Mouse (Mus musculus) lung, postnatal 36 days (tissue): Measurements from ENCODE around the gene Taf13.
"Not testable (repeated sequence)": the region's sequence is repeated elsewhere in the genome, so short reads cannot be mapped to it uniquely, and the experiment has no call there.

Experiments used
- DNase-seq: peaks from one replicate; pipeline ENCODE4 v3.0.0; 2022; ENCODE audit warnings: mixed read lengths

Taf13 gene

DNA sequence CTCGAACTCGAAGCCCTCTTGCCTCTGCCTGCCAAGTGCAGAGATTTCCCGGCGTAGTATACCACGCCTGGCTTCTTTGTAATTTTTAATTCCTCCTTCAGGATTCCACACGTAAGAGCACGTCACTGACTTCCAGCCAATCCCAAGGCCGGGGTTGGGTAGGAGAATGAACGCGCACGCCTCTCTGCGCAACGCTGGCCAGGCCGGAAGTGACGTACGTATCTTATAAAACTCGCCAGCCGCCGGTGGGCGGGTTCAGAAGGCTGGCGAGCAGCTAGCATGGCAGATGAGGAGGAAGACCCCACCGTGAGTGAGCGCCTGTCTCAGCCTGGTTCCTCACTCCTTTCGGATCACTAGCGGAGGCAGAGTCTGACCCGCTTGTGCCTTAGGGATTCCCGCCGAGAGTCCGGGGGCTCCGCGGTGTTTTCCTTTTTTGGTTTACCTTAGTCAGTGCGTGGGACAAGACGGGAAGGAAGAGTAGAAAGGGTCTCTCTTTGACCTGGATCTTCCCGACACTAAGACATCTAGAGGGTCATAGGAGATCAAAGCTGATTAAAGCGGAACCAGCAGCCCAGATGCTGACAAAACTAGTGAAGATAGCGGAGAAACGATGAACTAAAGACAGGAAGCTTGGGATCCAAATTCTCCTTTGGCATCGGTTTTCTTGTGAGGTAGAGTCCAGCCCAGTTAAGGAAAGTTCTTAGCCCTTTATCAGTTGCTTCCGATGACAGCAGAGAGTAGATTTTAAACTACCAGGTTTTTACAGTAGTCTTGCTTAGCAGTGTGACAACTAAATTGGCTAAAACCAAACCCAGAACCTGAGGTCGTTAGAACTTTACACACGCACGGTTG is at the start of gene Taf13:
Gene Taf13, plus strand, starts transcription at position 256 of the 852 bp plus-strand sequence.
- peak; percentile 98 for DNase-seq

DNA sequence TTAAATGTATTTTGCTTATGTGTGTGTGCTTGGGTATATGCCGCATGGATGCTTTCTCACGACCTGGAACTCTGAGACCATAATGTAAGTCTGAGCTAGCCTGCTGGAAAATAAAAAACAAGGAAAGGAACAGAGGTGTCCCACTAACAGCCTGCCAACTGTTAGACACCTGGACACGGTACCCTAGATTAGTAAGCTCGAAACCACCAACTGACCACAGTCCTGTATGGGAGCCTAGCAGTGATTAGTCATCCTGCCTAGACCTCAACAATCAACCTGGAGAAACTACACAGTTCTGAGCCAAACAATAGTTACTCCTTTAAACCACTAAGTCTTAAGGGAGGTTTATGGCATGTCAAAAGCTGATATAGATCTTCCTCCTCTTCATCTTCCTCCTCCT is 48.1 kb upstream of the Taf13 start:
- DNase-seq: no peak

DNA sequence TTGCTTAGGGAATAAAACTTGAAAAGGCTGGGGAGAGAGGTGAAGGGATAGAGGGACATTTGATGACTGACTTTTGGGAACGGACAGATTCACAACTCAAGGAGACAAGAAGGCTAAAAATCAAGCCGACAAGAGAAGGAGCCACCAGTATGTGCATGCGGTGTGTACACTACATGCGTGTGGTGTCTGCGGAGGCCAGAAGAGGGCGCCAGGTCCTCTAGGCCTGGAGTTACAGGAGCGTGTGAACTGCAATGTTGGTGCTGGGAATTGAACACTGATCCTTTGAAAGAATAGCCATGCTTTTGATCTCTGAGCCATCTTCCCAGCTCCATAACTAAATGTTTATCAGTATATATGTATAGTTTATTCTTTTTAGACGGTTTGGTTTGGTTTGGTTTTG is 43.0 kb upstream of the Taf13 start:
- no peak for DNase-seq

DNA sequence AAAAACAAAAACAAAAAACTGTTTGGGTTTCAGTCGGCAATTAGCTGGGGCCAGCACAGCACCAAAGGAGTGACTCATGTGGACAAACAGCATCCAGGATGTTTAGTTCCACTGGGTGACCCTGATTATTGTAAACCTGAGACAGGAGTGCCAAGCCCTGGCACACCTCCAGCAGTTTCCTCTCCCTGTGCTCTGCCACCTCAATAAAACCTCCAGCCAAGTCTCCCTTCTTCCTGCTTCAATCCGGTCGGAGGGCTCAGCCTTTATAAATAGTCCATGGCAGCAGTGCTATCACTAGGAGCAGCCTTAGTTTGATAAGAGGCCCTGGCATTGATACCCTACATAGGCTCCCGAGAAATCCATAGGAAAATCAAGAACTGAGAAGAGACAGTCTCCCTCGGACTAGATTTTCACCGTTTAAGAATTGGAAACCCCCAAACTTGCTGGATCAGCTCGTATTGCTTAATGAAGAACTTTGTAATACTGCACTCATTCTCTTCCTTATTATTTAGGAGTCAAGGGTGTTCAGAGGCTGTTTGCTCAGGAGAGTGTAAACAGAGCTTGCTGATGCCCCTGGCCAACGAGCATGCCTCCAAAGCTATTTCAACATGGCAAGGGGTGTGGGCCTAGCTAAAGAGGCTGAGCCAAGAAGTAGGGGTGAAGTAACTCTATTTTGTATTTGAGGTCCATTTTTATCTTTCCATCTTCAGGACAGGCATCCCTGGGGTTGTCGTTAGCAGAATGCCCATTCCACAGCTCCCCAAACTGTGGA is 38.2 kb upstream of the Taf13 start:
- DNase-seq: peak; percentile 75

DNA sequence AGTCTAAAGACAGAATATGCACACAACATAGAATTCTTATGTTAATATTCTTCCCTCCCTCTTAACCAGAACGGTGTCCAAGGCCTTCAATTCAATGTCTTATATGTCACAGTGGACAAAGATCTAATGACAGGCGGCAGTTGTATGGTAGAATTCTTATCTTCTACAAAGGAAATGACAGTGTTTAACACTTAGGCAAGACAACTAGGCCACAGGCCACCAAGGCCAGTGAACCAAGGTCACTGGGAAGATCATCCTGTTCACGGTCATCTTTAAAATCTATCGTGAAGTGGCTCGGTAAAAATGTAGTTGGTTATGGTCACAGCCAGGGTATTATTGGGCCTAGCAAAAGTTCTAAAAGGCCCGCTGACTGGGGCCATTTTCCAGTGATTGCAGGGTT is 37.5 kb upstream of the Taf13 start, which contains the start of gene 1700013F07Rik:
Gene 1700013F07Rik, plus strand, starts transcription at position 200 of the 400 bp plus-strand sequence.
- DNase-seq: no peak

DNA sequence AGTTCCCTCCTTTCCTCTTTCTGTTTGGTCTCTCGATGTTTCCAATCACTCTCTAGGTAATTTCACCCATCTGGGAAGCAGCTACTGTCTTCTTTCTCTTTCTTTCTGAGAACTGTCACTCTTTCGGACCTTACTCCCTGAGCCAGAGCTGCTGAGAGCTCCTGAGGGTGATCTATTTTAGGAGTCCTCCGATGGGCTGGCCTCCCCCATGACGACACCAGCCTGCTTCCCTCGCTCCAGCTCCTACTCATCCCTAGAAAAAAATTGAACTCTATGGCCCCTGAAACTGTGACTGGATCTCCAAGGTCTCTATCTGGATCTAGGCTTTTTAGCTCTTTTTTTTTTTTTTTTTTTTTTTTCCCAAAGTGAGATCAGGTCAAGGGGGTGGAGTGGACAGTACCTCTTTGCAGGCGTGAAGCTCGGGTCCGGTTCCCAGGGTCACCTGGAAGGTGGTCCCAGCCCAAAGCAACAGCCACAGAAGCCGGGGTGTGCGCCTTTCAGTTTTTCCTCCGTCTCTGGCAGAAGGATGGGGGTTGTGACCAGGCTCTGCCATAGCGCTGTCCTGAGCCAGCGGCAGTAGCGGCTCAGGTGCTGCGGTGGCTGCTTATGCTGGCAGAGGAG is 35.5 kb upstream of the Taf13 start:
- no peak for DNase-seq

DNA sequence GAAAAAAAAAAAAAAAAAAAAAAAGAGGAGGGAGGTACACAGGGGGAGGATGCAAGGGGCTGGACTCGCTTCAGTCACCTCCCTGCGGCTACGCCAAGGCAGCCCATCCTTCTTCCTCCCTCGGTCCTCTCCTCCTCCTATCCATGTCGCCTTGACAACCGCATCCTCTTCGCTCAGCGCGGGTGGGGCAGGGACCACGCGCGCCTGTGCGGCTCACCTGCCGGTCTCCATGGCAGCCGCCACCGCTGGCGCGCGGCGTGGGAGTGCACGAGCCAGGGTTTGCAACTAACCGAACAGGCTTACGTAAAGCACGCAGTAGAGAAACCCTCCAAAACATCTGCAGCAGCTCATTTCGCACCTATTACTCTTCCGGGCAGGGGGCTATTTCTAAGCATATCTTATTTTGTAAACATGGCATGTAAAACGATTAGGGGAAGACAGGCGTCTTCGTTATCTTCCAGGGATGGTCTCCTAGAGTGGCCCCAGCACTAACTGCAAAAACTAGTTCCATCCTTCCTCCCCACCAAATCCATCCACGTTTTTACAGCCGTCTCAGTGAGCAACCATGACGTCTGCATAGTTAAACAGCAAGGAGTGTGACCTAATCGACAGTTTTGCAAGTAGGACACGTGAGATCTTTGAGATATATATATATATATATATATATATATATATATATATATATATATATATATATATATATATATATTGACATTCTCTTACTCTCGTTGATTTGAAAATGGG is 34.8 kb upstream of the Taf13 start, which contains the start of gene 5330417C22Rik:
Gene 5330417C22Rik, minus strand, starts transcription at position 20 of the 744 bp plus-strand sequence.
- DNase-seq: peak; percentile 69

DNA sequence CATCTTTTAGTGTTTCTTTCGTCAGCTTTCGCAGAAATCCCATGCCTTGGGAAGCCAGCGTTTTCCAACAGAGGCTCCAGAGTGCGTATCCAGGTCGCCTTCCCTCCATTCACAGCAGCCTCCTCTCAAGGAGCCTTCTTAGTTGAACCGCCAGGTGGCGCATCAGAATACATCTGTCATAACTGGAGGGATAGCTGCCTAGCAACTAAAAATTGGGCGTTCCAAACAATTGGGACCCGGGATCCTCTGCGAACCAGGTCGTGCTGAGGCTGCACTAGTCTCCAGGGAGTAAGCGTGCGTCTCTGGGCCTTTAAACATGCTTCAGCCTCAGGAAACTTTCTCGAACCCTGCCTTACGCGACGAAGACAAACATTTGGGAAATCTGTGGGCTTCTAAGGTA is 34.2 kb upstream of the Taf13 start:
- peak; percentile 94 for DNase-seq

DNA sequence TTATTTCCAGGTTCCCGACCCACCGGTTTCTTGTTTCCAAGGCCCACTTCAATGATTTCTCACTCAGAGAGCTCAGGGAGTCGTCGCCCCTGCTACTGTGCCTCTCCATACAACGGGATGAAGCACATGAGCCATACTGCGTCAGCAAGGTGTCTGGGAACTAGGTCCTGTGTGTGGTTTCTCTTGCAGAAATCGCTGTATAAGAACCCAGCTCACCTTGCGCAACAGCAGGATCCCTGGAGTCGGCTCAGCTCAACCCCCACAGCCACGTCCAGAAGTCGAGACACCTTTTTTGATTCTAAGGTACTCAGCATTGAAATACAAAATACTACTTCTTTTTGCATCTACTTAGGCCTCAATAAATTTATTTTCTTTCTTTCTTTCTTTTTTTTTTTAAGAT is 29.2 kb upstream of the Taf13 start:
- DNase-seq: no peak

DNA sequence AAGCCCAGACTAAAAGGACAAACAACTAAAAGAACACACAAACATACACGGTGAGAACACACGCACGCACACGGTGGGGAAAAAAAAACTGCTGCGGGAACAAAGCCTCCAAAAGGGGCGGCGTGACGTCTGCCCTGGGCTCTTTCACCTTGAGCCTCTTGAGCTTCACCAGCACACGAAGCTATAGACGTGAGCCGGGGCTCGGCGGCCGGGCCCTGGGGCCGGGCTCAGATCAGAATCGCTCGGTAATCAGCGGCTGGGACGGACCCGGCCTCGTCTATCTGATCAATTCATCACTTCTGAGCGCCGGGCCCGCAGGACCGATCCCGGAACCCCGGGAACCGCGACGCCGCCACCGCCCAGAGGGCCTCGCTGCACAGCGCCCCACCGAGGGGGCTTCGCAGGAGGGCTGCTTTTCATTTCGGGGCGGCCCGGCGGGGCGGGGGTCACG is 17.4 kb upstream of the Taf13 start:
- peak; percentile 20 for DNase-seq

DNA sequence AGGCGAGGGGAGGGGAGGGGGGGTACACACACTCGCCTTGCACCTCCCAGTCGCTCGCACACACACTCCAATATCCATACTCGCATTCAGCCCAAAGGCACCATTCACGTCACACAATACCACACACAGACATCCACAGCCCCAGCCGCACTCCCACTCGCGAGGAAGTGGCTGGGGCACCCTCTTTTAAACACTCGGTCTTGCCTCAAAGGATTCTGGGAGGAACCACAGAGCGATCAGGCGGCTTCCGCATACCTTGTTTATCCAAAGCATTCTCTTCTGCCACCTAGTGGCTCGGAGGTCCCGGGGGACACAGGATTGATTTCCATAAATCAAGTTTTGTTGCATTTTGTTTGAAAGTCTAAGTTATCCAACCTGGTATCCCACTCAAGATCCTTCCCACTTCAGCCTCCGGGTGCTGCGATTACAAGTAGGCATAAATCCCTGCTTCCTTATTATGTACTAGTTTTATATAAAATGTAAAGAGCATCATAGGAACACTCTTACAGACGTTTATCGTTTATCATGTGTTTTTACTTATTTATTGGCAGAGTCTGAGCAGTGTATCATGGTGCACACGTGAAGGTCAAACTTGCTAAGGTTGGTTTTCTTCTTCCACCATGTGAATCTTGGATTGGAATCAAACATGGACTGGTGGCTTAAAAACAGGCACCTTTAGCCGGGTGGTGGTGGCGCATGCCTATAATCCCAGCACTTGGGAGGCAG is 16.7 kb upstream of the Taf13 start:
- peak; percentile 97 for DNase-seq

DNA sequence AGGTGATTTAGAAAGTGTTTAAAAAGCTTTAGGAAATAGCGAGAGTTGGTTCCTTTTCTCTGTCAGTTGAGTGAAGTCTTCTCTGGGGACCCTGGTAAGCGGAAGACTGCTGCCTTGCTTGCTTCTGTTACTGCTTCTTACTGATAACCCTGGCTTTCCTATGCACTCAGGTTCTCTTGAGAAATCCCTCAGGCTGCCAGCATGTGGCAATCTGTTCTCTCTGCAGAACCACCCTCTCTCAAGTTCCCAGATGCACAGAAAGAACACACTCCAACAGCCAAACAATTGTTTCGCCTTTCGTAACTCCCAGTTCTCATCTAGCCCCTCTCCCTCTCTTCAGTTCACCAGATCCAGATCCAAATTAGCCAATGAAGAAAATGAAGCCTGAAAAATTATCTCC is 13.6 kb upstream of the Taf13 start:
- no peak for DNase-seq

DNA sequence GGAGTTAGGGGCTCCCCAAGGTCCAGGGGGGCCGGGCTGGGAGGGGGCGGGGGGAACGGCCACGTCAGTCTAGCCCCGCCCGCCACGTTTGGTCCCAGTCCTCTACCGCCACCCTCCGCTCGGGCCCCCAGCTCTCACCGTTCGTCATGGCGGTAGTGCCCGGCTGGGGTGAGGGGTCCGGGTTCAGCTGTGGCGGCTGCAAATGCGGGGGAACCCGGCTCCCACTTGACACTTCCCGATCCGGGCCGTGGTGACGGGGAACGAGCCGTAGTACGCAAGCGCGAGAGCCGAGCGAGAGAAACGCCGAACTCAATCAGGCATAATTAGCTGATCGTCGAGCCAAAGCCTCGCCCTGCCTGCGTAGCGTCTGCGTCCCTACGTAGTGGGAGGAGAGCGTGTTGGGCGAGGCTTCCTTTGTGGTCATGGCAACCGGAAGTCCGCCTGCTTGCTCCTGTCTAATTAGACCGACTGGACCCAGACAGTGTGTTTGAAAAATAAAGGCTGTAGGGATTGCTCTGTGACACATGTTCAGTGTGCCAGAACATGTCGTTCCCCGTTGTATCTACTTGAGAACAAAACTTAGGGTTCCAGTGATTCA is 9.3 kb upstream of the Taf13 start, which contains the start of gene Tmem167b:
Gene Tmem167b, minus strand, starts transcription at position 334 of the 598 bp plus-strand sequence.
- DNase-seq: peak; percentile 99

DNA sequence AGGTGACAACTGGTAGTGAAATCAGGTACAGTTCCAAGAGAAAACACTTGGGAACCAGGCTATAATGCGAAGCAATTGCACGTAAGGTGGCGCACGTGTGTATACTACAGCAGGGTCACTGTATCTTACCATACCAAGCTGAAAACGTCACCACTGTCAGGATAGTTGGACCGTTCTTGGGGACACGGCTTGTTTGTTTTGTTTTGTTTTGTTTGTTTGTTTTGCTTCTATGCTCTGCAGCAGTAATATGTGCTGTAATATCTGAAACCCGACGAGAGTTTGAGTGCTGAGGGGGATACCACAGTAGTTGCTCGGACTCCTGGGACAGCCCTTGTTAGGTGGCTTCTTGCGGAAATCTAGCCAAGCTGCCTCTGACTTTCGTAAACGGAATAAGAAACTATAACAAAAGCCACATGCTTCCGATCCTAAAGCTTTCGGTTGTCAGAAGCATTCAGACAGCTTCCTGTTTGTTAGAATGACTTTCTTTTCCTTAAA is 8.7 kb upstream of the Taf13 start:
- DNase-seq: peak; percentile 56

DNA sequence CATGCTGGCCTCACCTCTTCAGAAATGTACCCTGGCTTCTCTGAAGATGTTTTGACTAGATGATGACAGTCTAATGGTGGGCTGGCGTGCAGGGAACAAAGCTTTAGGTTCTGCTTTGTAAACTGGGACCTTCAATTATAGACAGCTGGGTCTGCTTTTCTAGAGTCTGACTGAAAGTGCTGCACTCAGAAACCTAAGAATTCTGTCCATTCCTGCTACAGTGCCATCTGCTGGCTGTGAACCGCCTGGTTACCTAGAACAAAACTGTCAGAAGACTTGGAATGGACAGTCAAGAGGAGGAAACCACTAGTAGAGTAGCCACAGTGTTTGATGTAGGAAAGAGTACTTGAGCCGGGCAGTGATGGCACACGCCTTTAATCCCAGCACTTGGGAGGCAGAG is 8.2 kb upstream of the Taf13 start:
- DNase-seq: peak; percentile 95

DNA sequence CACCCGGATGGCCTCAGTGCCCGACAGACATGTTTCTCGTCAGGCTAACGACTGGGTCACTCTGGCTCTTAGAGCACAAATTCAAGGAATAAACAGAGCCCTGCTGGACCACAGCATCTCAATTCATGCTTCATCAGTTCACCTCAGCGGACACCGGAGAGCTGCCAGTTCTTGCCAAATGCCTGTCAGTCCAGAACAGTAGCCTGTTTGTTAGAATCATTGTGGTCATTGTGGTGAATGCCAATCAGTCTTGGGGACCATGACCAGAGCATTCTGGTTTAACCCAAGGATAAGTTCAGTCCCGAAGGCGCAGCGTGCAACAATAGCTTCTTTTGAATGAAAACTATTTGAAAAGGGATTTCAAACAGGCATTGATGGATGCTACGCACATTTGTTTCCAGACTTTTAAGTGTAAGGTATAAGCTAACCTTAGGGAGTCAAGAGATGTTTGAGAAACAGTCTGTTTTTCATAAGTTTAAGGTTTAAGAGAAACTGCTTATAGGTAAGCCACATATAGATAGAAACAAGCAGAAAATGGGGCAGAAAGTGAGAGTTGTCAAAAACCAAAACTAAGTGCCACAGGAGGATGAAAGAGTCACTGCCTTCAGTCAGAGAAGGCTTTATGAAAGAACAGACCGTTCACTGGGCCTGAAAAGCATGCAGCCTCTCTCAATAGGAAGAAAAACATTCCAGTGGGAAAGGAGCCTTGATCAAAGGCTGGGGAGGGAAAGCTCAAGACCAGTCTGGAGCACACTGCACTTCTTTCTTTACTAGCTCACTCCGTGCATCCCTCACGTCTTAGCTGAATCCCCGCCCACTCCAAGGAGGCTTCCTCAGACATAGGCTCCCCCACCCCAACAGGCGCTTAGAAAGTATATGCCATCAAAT is 3.3 kb upstream of the Taf13 start:
- DNase-seq: no peak

DNA sequence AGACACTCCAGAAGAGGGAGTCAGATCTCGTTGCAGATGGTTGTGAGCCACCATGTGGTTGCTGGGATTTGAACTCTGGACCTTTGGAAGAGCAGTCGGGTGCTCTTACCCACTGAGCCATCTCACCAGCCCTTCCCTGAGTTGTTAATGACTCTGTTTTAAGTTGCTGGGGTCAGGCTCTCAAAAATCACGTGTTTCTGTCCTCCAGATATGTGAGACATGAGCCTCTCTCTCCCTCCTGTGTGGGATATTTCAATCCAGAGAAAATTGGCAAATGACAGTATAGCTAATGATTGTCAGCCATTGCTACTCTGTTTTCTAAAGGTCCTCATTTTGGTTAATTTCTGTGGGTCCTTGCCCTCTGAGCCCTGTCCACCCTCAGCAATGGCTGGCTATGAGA is 1.9 kb upstream of the Taf13 start:
- not testable (repeated sequence) for DNase-seq

DNA sequence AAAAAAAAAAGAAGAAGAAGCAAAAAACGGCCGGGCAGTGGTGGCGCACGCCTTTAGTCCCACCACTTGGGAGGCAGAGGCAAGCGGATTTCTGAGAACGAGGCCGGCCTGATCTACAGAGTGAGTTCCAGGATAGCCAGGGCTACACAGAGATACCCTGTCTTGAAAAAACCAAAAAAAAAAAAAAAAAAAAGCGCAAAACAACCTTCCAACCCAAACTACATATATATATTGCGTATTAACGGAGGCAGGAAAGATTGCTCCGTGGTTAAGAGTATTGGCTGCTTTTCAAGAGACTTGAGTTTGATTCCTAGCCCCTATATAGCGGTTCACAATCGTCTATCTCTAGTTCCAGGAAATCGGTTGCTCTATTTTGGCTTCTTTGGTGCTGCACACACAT is 685 bp upstream of the Taf13 start:
- no peak for DNase-seq

DNA sequence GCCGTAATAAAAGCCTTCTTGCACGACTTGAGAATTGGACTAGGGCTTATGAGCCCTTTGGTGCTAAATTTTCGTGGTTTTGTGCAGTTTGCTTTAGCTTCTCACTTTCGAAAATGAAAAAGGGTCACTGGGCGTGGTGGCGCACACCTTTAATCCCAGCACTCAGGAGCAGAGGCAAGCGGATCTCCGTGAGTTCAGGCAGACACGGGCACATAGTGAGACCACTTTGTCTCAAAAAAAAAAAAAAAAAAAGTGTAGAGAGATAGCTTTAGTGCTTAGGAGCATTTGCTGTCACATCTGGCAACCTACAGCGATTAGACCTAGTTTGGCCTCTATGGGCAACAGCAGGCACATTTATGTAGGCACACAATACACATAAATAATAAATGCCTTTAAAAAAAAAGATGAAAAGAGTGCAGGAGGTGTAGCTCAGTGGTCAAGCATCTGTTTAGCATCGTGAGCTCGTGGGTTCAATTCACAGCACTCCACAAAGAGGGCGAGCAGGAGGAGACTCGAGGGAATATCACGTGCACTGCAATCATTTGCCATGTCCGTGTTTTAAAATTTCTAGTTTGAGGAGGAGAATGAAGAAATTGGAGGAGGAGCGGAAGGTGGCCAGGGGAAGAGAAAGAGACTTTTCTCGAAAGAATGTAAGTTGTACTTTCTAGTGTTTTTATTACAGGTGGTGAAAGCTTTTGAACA is 962 bp downstream of the Taf13 start:
- DNase-seq: no peak
